Mouse (Mus musculus) induced T-regulatory cell, adult 2 months (primary cell): ENCODE measurements at regions not wholly inside any gene's neighbourhood (a gene's known extent, or its start where the extent isn't known, plus 50 kb on each side); places are given as distances from the start of the nearest gene placed in this dataset.

Source experiments
- DNase-seq: peaks from one replicate; pipeline ENCODE4 v3.0.0-alpha.2; 2012; ENCODE audit warnings: low read depth

DNA sequence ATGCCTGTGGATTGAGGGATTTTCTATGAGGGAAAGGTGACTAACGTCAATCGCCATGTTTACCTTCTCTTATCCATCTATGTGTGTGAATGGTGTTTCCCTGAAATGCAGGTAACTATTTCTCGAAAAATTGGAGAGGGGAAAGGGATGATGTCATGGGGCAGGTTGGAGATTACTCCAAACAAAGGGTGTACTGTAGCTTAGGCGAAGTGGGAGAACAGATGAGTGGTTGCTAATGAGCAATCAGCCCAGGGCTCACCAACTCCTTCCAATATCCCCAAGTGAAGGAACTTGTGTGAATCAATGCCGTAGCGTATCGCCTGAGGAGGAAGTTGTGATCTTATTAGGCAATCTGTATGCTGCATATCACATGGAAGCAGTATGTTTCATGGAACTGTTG is 133.2 kb downstream of the Klf5 start:
- DNase-seq = no peak

DNA sequence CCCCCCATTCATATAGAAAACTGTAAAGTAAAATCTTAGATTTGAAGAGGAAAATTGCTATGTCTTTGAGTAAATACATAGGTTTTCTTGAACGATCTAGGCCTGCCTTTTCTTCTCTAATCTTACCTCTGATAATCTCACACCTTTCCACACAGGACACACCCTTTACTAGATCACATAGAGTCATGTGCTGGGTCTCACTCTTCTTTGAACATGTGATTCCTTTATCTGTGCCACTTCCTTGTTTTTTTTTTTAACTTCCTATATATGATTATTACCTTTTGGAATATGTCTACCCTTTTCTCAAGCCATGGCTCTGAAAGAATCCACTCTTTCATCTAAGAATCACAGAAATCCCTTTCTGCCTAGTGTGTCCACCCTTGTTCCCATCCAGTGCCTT is 136.2 kb downstream of the Klf5 start:
- DNase-seq = no peak

DNA sequence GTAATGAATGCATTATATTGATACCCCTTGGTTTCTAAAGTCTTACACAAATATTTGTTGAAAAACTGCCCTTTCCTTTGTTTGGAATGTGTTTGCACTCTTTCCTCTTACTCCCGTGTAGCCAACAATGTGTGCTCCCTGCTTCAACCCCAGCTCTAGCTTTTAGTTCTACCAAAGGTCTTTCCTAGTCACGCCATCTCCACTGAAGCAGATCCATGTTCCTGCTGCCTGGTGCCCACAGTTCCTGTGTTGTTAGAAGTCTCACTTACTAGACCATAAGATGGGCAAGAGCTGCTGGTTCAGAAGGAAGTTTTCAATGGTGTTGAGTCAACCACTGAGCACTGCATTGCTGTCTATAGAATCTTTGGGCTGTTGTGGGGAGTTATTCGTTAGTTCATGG is 137.0 kb downstream of the Klf5 start:
- no peak for DNase-seq

DNA sequence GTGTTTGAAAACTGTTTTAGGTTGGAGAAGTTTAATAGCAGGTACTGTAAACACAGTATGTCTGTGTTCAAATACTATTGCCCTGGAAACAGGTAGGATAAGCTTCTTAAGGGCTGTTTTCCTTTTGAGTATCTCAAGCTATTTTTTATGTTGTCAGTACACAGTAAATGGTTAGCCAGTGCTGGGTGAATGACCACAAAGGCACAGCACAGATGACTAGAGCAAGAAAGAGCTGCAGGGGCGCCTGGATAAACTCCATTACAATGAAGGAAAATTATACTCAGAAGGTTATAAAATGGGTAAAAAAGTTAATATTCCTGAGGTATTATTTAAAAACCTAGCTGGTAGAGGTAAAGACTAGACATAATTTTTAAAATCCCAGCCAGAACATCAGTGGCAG is 137.6 kb downstream of the Klf5 start:
- DNase-seq = no peak

DNA sequence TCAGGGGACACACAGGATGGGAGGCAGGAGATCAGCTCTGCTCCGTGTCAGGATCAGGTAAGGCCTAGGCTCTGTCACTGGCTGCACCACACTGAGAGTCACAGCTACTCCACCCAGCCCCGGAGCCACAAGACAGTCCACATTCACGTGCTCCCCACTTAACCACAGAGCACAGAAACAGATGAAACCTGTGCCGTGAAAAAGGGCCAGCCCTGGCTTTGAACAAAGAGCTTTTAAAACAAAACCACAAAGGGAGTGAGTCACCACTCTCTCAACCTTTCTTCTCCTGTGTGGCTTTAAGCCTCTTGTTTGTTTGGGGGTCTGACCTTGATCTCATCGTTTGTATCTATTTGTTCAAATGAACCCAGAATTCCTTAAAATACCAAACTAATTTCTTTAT is 150.6 kb downstream of the Klf5 start:
- peak; percentile 7 for DNase-seq

DNA sequence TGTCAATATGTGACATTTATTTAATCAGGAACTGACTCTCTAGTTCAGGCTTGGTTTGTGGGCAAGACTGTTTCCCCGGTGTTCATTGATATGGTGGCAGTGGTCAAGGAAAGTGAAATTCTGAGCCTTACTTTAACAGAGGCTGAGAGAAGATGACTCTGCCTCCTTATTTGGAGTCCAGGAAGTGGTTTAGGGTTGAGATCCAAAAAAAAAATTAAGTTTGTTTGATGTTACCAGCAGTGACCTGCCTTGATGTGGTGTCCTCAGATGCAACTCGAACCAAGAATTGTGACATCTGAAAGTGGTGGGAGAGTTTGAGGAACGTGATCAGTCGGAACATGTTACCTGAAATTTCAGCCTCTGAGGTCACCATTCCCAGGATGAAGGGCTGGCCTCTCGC is 151.4 kb downstream of the Klf5 start:
- no peak for DNase-seq

DNA sequence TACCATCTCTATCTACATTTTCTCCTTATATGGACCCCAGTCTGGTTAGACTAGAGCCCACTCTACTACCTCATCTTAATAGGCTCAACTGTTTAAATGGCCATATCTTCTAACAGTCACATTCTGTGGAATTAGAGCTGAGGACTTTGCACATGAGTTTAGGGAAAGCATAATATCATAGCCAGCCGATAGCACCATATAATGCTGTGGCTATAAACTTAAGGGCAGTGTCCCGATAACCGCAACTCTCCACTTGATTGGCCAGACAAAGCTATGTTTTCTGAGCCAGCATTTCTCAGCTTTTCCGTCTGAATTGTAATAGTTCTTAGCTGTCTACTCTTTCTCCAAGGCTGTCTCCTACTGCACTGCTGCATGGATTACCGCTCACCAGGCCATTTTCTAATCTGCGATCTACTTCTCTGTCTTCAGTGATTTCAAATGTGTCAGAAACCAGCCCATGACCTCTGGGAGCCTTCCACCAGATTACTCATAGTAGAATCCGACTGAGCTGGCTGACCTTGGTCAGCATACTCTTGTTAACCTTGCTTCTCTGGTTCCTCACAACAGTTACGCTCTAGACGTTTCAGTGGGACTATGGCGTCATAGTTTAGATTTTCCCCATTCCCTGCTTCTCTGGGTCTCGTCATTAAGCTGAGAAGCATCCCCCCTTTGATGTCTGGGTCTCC is 152.8 kb downstream of the Klf5 start:
- no peak for DNase-seq

DNA sequence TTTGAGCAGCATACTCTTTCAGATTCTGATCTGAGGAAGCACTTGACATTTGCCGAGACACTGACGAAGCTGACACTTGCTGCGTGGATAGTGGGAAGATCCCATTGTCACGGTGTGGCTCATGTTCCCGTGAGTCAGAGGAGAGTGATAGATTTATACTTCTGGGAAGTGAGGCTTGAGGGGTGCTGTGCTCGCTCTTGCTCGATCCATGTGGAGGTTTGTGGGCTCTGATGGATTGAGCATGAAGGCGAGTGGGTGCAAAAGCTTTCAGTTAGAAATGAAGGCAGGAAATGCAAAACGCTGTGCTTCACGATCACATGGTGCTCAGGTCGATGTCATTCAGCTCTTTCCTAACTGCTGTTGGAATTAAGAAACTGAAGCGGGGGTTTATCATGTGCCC is 155.4 kb downstream of the Klf5 start:
- no peak for DNase-seq

DNA sequence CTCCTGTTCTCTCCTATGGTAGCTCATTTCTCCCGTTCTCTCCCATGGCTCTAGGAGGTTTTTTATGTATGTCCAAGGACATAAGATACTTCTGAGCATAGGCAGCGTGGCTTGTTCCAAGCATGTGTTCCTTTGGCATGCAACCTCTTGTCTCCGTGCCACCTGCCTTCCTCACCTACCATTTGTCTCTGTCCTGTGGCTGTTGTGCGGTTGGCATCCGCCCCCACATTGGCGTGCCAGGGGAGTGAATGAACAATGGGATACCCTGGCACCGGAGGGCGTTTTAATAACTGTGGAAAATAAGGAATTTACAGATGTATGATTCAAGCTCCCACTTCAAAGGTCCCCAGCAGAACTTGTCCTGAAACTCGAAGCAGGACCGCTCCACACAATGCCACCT is 158.1 kb downstream of the Klf5 start:
- DNase-seq = no peak

DNA sequence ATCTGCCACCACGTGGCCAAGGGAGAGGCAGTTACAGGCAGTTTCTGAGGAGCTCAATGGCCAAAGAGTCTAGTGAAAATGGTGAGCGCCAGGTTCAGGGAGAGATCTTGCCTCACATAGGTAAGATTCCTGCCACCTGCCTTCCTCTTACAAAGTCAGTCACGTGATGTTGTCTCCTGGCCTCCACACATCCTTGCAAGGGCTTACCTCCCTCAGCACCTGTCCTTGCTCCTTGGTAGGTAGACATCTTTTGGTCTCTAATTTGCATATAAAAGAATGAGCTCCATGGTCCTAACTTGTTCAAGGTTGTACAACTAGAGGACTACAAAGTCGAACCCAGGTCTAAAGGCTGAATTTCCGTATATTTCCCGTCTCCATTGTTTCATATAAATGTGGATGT is 159.1 kb downstream of the Klf5 start:
- no peak for DNase-seq

DNA sequence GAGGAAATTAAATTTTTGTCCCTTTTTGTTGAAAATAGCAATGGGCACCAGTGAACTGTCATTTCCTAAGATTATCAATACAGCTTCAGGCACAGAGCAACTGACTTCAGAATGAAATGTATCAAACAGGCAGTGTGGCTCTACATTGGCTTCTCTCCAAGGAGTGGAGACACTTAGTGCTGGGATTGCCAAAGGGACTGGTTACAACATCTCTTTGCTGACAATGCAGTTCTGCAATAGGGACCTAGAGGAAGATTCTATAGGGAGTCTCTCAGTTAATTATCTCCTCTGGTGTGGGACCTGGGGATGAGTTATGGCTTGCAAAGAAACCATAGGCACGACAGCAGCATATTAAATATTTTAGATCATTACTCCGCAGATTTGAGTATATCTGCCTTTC is 173.6 kb downstream of the Klf5 start:
- no peak for DNase-seq

DNA sequence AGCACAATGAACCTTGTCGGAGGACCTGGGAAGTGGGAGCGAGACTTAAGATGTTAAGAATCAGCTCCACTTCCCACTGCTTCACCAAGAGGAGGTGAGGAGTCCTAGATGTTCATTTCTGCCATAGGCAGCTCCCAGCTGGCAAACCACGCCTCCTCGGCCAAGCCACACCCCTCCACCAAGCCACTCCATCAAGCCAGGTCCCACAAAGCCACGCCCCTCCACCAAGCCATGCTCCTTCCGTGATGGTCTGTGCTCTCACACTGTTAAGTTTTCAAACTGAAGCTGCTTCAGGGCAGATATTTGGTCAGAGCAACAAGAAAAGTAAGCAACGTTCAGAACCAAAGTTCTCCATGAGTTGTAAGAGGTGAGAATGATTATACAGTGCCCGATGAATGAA is 176.8 kb downstream of the Klf5 start:
- DNase-seq = no peak

DNA sequence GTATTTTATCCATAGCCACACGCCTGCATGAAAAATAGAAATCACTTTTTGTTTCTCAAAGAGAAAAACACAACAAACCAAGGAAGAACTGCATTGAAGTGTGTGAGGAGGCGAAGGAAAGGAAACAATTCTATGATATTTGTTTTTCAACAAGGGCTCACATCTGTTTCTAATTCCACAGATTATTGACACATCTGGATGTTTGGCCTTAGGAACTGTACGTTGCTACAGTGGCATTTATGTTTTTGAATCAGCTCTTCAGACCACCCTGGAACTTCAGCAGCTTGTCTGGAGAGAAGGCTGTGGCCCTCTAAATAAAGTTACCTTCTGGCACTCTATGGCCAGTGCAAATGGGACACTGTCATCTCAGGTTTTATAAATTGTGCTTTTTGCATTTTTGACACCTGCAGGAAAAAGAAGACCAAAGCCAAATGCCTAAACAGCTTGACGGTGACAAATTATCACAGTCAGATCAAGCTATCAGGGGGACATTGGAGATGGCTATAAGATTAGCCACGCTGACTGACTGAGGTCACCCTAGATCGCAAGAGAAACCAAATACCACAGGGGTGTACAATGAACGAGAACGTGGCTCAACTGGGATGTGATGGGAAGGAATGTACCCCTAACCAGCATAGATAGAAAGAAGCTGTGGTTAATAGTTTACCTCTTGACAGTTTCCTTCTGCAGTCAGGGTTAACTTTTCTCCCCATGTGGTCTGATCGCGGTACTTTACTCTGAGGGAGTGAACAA is 182.0 kb downstream of the Klf5 start:
- no peak for DNase-seq

DNA sequence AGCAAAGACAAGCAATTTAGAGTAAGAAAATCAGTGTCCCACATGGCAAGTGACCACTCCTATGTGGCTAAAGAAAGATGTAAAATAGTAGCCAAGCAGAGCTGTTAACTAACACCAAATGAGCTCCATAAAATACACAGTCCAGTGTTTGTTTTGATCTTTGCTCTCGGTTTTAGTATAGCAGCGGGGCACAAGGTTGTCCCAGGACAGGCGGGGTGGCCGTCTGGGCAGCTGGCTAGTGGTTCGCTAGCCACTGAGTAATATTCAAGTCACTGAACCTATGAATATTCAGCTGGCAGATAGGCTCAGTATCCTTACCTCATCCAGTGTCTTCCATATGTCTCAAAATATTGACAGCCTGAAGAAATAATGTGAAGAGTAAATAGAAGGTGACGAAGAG is 189.5 kb downstream of the Klf5 start:
- no peak for DNase-seq

DNA sequence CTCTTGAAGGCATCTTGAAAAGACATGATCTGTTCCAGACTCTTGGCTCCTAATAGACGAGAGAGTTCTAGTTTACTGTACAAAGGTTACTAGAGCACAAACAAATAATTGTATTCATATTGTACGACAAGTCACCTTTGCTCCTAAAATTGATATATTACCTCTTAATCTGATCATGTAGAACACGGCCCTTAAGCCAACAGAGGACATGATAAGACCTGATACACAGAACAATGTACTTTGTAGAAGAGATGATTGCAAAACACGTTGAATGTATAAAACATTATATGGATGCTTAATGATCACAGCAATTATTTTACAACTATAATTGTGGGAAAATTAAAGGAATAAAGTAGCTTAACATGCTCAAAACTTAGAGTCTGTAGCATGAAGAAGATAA is 194.7 kb downstream of the Klf5 start:
- DNase-seq = no peak

DNA sequence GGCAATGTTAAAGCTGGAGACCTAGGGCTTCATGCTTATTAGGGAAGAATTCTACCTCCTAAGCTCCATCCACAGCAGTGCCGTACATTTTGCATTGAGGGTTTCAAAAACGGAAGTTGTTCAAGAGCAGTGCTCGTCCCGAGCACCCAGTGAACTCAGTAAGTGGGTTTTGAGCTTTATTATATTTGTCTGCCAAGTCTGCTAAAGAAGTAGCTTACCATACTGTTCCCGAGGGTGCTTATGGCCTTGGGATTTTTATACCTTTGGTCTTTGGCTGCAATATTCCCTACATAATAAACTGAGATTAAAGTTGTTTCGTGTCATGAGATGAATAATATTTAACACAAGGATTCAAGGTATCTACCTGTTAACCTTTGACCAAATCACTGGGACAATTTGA is 195.2 kb downstream of the Klf5 start:
- no peak for DNase-seq

DNA sequence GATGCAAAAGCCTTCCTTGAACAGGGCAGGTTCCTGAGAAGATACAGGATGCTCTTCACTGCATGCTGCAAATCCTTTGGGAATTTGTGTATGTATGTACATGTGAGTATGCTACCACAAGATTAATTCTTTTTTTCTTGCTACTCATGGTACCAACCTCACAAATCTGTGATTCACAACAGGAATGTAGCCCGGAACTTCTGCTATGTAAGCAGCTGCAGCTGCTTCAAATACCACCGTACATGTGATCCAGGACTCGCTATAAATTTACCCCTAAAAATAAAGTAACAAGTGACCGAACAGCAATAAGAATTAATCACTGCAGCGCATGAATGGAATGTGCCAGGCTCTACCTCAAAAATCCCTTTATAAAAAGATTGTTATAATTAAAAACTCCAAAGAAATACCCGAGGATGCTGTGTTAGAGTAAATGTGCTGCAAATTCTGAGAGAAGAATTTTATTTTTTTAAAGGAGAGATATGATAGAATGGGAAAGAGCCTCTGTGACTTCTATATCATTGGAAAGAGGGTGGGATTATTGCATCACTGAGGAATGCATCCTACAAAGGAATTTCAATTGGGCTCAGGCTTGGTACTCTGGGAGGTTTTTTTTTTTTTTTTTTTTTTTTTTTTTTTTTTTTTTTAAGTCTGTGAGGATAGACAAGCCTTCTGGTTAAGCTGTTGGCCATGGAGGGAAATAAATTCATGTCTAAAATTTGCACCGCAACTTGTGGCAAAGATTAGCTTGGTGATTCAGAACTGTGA is 201.2 kb downstream of the Klf5 start:
- DNase-seq = no peak

DNA sequence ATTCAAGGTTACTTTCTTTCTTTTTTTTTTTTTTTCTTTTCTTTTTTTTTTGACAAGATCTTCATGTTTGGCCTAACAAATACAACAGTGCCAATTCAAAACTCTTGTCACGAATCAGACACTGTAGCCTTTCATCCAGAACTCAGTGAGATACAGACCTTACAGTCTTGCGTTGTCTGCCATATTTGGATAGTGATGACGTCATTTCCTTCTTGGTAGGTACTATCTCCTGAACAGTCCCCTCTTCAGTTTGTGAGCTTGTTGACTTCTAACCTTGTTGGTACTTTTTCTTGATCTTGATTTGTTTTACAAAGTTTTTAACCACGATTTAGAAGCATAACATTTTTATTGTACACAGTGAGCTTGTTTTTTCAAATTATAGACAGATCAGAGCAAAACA is 206.4 kb downstream of the Klf5 start:
- no peak for DNase-seq

DNA sequence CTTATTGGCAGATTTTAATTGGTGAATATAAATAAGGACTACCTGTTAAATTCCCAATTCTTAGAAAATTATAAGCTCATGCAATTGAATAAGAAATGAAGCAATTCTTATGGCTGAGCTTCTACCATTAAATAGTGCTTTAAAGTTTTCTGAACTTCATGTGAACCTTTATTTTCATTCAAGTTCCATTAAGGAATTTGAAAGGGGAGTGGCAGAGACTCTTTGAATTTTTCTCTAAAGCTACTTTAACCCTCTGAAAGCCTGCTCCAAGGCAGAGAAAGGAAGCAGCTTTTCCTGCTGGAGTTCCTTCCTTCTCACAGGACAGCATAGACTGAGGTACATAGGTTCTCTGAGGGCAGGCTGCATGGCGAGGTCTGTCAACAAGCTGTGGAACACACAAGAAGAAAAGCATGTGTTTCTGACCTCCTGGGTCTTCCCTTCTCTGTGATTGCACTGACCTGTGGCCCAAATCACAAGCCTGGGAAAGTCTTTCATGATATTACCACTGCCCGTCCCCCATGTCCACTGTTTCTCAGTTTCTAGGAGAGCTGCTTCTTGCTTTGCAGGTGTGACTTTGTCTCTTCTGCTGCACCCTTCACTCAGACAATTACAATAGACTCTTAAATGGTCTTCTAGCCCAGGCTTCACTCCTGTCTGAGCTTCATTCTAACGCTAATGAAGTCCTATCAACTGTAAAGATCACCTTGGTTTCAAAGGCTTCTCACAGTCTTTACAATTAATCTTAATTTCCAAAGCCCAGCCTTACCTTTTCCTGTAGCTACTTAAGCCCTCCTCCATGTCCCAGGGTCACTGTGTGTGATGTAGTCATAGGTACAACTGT is 211.4 kb downstream of the Klf5 start:
- DNase-seq = no peak

DNA sequence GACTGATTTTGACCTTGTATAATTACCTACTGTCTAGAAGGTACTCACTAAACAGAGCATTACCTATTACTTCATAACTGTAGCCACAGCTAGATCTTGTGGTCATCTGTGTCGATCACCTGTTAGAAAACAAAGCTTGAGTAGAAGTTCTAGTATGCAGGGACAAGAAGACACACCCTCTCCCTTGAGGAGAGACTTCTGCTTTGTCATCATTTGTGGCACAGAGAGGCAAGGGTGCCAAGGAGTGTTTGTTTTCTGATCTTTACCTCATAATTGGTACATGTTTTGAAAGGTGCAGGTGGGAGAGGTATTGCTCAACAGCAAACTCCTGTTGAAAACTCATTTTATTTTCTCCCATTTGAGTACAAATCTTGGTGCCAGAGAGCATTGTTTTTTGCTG is 217.0 kb downstream of the Klf5 start:
- no peak for DNase-seq

DNA sequence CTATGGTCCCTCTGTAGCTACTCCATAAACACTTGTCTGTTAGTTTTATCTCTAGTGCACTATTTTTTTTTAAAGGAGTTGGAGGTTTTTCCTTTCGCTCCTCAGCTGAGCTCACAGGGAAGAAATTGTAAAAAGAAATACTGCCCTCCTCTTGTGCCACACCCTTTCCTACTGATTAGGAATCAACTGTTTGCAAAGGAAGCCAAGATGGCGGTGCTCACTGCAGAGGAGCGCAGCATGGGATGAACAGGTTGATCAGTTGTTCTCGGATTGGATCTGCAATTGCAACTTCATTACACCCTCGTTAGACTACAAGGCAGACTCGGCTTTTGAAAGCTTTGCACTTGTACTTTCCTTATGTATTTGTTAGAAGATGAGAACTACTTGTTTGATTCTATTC is 218.2 kb downstream of the Klf5 start:
- DNase-seq = no peak

DNA sequence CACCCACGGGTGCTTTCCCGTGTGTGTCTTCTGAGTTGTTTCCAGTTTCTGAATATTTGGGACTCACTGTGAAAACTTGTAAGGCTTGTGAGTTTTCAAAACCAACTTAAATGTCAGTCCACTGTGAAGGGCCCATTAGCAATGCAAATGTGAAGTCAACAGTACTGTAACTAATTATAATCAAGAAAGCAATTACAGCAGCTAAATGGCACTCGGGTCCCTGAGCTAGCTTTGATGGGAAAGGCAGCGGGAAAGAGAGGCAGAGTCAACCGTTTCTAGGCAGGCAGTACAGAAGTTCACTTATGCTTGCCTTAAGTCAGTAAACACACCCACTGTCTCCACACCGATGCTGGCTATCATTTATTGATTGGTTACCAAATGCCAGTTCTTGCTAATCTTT is 221.9 kb downstream of the Klf5 start:
- DNase-seq = no peak
